Mouse (Mus musculus) neutrophil, adult 5-6 weeks (primary cell): ENCODE measurements around the gene Slamf6. TPM values are rescaled to one million over a fixed set of nuclear protein-coding genes. Genes with fewer than 3 reads are reported as not detected.

ENCODE experiments used
- ATAC-seq: fragments of 151-379, 151-347 bp; 2 replicates; pipeline ENCODE4 v1.8.0; 2017; ENCODE audit warnings: mild to moderate bottlenecking, moderate TSS enrichment; ENCODE audit not compliant: insufficient number of reproducible peaks, poor library complexity, low FRiP score, severe bottlenecking; ENCODE audit errors: extremely low read depth
- total RNA-seq: library from RNA; stranded (forward); fragments of 200-1000 nt; gene quantifications from 2 replicates; pipeline ENCODE4 v1.2.3, GENCODE M21; 2017

The Slamf6 gene
- total RNA-seq, 1 experiment from 2014 or later = 98.0 TPM

DNA sequence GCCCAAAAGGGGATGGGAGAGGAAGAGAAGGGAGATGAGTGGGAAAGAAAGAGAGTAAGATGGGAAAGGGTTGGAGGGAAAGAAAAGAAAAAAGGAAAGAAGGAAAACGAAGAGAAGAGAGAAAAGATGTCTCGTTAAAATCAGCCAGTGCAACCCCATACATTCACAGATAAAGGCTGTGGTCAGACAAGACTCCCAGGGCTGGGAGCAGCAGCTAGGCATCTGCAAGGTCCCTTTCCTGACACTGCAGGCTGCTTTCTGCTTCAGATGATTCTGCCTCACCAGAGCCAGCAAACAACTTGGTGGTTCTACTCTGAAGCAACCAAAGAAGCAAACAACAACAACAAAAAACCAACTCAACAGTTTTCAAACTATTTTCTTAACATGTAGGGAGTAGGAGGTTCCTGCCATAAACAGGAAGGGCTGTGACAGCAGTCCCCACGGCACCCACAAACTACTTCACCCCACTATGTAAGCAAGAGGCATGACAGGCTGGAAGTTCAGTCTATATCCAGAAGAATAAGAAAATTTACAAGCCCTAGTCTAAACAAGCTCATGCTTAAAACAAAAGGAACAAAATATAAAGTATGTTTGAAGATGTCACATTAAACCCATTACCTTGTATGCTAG, 66.2 kb downstream of the Slamf6 start:
- ATAC-seq = no peak

DNA sequence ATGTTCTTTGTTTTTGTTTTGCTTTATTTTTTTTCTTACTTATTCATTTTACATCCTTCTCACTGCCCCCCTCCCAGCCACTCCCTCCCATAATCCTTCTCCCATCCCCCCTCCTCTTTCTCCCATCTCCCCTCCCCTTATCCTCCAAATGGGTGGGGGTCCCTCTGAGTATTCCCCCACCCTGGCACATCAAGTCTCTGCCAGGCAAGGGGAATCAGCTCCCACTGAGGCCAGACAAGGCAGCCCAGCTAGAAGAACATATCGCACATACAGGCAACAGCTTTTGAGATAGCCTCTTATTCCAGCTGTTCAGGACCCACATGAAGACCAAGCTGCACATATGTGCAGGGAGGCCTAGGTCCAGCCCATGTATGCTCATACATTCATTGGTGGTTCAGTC, 66.8 kb downstream of the Slamf6 start:
- no peak for ATAC-seq

DNA sequence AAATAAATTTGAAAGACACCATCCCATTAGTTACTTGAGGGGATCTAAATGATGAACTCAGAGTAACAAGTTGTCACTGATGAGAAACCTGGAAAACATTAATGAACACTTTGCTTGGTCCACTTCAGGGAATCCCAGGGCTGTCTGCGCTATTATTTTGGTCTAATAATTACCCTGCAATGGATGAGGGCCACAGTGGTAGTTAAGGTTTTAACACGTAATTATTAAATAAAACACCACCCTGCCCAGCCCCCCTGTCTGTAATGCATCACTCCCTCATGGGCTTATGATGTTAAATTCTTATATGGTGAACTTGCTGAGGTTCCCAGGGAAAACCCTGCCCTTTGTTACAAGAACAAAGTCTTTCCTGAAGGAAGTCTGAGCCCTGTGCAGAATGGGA, 74.6 kb downstream of the Slamf6 start:
- no peak for ATAC-seq

DNA sequence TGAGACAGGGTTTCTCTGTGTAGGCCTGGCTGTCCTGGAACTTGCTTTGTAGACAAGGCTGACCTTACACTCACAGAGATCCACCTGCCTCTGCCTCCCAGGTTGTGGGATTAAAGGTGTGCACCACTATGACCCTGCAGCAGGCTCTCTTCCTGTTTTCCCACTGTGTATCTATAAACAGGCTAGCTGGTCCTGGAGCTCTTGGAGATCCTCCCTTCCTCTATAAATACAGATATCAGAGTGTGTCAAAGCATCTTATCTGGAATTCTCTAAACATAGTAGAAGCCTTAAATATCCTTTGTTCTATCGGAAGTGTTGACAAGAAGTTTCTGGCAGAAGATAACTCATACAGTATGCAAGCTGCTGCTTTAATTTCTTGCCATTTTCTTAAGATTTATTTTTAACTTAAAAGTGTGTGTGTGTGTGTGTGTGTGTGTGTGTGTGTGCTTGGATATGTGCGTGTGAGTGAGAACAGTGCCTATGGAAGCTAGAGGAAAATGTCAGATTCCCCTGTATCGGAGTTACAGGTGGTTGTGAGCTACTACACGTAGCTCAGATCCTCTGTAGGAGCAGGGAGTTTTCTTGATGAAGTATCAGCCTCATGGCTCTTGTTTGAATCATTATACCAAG, 75.7 kb downstream of the Slamf6 start:
- no peak for ATAC-seq

DNA sequence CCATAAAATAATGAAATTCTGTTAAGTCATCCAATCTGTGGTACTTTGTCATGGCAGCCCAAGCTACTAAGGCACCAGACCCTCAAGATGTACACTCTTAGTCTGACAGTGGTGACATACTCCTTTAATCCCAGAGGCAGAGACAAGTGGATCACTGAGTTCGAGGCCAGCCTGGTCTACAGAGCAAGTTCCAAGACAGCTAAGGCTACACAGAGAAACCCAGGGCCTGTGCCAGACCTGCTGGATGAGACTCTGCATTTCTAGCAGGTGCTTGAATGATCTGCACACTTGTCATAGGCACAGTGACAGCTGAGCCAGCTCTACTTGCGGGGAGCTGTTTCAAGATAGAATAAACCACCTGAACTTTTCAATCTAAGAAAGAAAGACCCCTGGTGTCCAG, 77.2 kb downstream of the Slamf6 start:
- no peak for ATAC-seq

DNA sequence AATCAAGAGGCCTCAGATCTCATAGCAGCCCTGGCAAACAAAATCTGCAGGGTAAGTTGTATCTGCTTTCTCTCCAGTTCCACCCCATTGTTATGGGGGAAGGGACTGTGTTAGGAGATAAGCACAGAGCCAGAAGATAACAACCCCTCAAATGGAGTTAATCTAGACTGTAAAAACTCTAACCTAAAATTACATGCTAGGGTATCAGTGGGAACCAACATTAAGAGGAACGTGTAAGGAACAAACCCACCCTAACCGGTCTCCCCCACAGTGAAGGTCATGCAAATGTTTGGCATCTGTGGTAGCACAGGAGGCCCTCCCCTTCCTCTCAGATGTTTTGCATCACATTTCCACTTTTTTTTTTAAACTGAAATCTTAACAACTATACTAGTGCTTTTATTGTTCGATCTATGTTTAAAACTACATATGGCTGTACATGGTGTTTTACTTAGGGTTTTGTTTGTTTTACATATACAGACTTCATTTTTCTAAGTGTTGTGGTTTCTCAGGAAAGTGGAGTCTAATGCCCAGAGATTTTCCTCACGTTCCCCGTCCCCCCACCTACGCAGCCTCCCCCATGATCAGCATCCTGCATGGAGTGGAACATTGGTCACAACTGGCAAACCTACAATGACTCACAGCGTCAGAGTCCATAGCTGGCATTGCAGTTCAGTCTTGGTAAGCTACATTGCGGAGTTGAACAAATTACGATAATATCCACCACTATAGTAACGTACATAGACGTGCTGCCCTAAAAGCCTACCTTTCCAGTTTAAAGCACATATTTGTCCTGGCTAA, 77.8 kb downstream of the Slamf6 start:
- ATAC-seq = peak; percentile 63; the same call in 1 of the 2 replicates

DNA sequence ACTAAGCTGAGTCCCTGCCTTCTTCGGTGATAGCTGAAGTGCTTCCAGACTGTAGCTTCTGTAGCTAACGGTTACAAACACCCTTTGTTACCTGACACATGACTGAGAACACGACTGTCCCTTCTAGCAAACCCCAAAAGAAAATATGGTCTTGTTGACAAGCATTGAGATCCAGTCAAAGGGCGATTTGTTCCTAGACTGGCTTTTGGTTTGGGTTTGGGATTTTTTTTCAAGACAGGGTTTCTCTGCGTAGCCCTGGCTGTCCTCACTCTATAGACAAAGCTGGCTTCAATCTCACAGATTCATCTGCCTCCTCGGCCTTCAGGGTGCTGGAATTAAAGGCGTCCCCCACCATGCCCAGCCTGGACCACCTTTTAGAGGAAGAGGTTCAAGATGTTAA, 79.4 kb downstream of the Slamf6 start:
- ATAC-seq = no peak

DNA sequence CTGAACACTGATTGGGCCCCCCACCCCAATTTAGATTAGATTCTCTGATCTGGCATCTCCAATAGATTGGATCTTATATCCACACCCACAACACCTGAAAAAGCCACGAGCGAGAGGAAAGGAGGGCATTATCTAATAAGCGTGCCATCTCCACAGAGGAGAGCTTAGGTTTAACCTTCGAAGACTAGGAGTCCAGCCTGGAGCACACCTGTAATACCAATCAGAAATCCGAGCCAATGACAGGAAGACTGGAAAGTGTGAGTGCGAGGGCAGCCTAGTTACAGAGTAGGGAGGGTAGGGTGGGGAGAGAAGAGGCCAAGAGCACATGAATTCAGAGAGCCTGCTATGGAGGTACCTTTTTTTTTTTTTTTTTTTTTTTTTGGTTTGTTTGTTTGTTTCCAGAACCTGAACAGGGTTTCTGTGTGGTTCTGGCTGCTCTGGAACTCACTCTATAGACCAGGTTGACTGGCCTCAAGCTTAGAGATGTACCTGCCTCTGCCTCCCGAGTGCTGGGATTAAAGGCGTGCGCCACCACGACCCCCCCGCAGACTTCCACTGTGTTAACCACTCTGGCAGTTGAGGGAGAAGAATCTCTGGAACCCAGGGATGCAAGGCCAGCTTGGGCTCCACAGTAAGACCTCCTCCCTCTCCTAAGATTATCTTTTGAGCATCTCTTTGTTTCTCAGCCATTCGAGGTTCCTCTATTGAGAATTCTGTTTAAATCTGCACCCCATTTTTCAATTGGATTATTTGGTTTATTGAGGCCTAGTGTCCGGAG, 81.7 kb downstream of the Slamf6 start:
- no peak for ATAC-seq

DNA sequence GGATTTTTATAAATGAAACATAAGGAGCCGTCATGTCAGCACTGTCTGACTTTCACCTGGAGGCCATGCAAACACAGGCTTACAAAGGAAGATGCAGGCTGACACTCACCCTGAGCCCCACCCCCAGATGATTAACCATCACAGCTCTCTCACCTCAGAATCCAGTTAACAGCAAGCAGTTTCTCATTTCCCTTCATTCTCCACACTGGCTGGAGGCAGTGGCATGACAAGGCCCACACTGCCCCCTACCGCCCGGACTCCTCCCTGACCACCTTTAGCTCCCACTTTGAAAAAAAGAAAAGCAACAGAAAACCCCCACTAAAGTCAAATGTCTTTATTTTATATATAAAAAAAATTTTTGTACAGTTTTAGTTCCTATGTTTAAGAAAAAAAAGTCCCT, 83.3 kb downstream of the Slamf6 start:
- ATAC-seq = peak; percentile 95

DNA sequence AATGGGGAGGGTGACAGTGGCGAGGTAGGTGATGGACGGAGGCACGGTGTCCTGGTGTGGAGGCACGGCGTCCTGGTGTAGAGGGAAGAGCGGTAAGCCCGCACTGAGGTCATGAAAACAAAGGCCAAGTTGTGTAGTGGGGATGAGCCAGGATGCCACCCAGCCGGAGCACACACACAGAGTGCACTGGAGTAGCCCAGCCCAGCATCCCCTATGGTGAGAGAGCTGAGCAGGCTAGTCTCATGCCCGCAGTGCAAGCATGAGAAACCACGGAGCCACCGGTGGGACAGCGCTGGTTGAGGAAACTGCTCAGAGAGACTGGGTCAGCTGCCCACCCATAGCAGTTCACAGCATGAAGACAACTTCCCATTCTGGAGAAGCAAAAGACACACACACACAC, 84.3 kb downstream of the Slamf6 start:
- no peak for ATAC-seq

Other genes starting within 250 kb of the Slamf6 start
- gene Cd48, start 235.5 kb upstream of the Slamf6 start, total RNA-seq = 110 and 113 TPM in 2 replicates
- gene Slamf1, start 150.4 kb upstream of the Slamf6 start, total RNA-seq = 24.2 and 25.7 TPM in 2 replicates
- gene Cd84, start 77.8 kb upstream of the Slamf6 start, total RNA-seq = 346 and 366 TPM in 2 replicates
- 46.8 and 52.7 TPM in 2 replicates for gene Gm10521, start 21.9 kb upstream of the Slamf6 start, total RNA-seq
- 2.0 and 2.3 TPM in 2 replicates for gene Vangl2, start 110.9 kb downstream of the Slamf6 start, total RNA-seq
- not detected in 2 replicates for gene Nhlh1, start 140.1 kb downstream of the Slamf6 start, total RNA-seq
- 148 and 152 TPM in 2 replicates for gene Copa, start 165.0 kb downstream of the Slamf6 start, total RNA-seq
- gene Ncstn, start 165.3 kb downstream of the Slamf6 start, total RNA-seq = 59.1 and 61.8 TPM in 2 replicates
- gene Pex19, start 209.2 kb downstream of the Slamf6 start, total RNA-seq = 41.4 and 52.2 TPM in 2 replicates
- gene Dcaf8, start 230.6 kb downstream of the Slamf6 start, total RNA-seq = 185 and 197 TPM in 2 replicates